Mouse (Mus musculus) forebrain, embryonic 16.5 days (tissue): ENCODE results near the gene Odc1. TPM values are rescaled to one million over a fixed set of nuclear protein-coding genes. Genes with fewer than 3 reads are reported as not detected.
A peak's percentile ranks its signal among the peaks of the same experiment; 100 is the strongest.

Source experiments
- ATAC-seq: fragments of 200-750 bp; cut with Nextera tagmentation; 2 replicates; pipeline ENCODE4 v1.8.0; 2017; ENCODE audit warnings: mild to moderate bottlenecking, moderate library complexity
- H3K27ac ChIP-seq: fragments of 300-500 bp; sonication (generic); 2 replicates; pipeline ENCODE4 v1.5.1; 2014; ENCODE audit warnings: low read length, control low read depth
- H3K27me3 ChIP-seq: fragments of 300-500 bp; sonication (generic); replicated peaks from 2 replicates; pipeline ENCODE4 v1.6.1; 2014; ENCODE audit warnings: low read length; ENCODE audit not compliant: control insufficient read depth, insufficient read depth
- H3K36me3 ChIP-seq: fragments of 300-500 bp; sonication (generic); 2 replicates; pipeline ENCODE4 v1.6.1; 2014; ENCODE audit not compliant: control insufficient read depth, insufficient read depth
- H3K4me1 ChIP-seq: fragments of 300-500 bp; sonication (generic); replicated peaks from 2 replicates; pipeline ENCODE4 v1.6.1; 2014; ENCODE audit warnings: low read length; ENCODE audit not compliant: control insufficient read depth, insufficient read depth
- H3K4me2 ChIP-seq: fragments of 300-500 bp; sonication (generic); 2 replicates; pipeline ENCODE4 v1.6.1; 2014; ENCODE audit warnings: mild to moderate bottlenecking, low read length, control low read depth
- H3K4me3 ChIP-seq: fragments of 300-500 bp; sonication (generic); replicated peaks from 2 replicates; pipeline ENCODE4 v1.5.1; 2014; ENCODE audit warnings: mild to moderate bottlenecking, low read length, control low read depth
- H3K9ac ChIP-seq: fragments of 300-500 bp; sonication (generic); replicated peaks from 2 replicates; pipeline ENCODE4 v1.6.1; 2014; ENCODE audit warnings: low read depth, low read length, control low read depth
- H3K9me3 ChIP-seq: fragments of 300-500 bp; sonication (generic); 2 replicates; pipeline ENCODE4 v1.6.1; 2016; ENCODE audit warnings: low read length; ENCODE audit not compliant: control insufficient read depth
- WGBS: fragments of 180-500 bp; shearing (Covaris S2); extraction: QIAGEN DNeasy Blood & Tissue Kit; methylation state at CpG from one replicate; pipeline ENCODE4 v1.1.7; 2014; 5-methylcytosine and 5-hydroxymethylcytosine counted together
- polyA plus RNA-seq: library from polyadenylated mRNA; unstranded; fragments of >200 nt; fragmentation: Nextera tagmentation; extraction: Ambion mirVana; gene quantifications from 2 replicates; pipeline ENCODE4 v1.2.1, GENCODE M21; 2015

The Odc1 gene
- polyA plus RNA-seq, 1 experiment from 2014 or later: 217 TPM

DNA sequence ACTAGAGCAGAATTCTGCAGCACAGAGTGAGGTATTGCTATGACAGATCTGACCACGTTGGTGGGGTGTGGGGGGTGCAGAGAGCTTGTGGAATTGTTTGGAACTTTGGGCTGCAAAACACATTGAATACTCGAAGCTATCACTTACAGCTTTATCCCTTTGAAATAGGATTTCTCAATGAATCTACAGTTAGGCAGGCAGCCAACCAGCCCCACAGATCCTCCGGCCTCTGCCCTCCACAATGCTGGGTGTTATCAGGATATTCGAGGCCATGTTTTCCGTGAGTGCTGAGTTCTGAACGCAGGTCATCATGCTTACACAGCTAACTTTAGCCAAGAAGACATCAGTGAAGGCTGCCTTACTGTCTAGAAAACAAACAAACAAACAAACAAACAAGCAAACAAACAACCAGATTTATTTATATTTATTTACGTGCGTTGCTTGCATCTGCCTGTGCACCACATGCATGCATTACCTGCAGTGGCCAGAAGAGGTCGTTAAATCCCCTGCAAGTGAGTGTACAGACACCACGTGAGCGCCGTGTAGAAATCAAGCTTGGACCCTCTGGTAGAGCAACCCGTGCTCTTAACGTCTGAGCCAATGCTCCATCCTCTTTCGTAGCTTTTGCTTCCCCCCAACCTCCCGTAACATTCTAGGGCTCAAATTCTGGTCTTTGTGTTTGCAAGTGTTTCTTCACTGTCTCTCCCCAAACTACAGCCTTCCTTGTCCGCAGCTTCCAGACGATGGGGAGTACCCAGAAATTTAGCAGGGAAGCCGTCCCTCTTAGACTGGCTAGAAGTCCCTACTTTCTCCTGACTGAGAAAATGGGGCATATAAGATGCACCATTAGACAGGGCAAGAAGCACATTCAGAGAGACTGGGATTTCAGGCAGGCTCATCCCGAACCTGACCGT is 12.1 kb downstream of the Odc1 start:
- peaks cover 4% of the 10 kb centered on the region for H3K36me3 ChIP-seq
- no peaks in the 10 kb centered on the region for H3K9me3 ChIP-seq
- H3K4me3 ChIP-seq: peak overlapping the region; percentile 15
- H3K4me1 ChIP-seq: peaks cover 28% of the 10 kb centered on the region
- no peaks in the 10 kb centered on the region for H3K27me3 ChIP-seq
- ATAC-seq: peak; percentile 75
- H3K9ac ChIP-seq: peak overlapping the region; percentile 41
- WGBS: 11% methylated on average over 21 of the region's 21 CpGs
- peak overlapping the region; percentile 91 for H3K27ac ChIP-seq
- H3K4me2 ChIP-seq: peak overlapping the region; percentile 47

DNA sequence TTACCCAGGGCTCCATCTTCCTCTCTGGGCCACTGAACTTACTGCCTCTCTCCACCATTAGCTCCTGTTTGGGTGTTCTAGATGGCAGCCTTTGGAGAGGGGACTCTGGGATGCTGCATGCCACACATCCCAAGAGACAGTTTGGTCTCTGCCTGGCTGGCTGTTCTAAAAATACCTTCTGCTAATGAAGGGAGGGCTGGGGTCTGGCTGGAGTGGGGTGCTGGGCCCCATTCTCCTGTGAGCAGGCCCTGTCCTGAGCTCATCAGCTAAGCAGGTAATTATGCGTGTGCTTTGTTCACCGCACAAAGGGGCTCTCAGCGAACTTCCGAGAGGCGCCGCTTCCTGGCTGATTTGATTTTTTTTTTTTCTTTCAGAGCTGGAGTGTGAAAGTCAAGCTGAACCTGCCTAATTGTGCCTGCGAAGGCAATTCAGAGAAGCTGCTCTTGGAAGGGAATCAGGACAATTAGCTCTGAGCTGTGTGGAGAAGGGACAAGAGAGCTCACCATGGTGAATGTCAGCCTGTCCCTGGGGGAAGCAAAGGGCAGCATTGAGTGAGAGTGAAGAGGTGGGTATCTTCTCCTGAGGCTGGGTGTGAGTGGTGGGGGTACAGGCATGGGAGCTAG is 12.9 kb downstream of the Odc1 start:
- 5% methylated on average over 7 of the region's 7 CpGs for WGBS
- peak; percentile 60 for ATAC-seq
- Histone ChIP-seq H3K27ac (peak overlapping the region; percentile 91), H3K9me3 (no peaks in the 10 kb centered on the region), H3K4me3 (no peak overlapping the region; the same call in 1 of the 2 replicates), H3K36me3 (no peaks in the 10 kb centered on the region), H3K27me3 (no peaks in the 10 kb centered on the region), H3K4me2 (peak overlapping the region; percentile 47), H3K9ac (peak overlapping the region; percentile 41), H3K4me1 (peaks cover 28% of the 10 kb centered on the region)

DNA sequence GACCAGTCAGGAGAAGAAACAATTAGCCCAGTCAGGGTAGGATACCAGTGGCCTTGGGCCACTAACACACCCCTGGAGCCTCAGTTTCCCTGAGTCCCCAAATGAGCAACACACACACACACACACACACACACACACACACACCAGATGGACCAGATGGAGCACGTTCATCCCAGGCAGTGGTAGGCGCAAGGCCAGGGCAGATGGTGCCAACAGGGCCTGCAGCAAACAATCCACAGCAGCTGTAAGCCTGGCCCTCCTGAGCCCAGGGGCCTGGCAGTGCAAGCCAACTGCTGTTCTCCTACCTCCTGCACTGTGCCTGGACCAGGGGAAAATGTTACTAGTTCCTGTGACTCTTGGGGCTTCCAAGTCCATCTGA is 13.4 kb downstream of the Odc1 start:
- Histone ChIP-seq H3K9me3 (no peaks in the 10 kb centered on the region), H3K4me1 (peaks cover 28% of the 10 kb centered on the region), H3K36me3 (no peaks in the 10 kb centered on the region), H3K27me3 (no peaks in the 10 kb centered on the region), H3K4me2 (peak overlapping the region; percentile 47; the same call in 1 of the 2 replicates), H3K9ac (no peak overlapping the region; the same call in 1 of the 2 replicates), H3K27ac (peak overlapping the region; percentile 91), H3K4me3 (no peak overlapping the region)
- WGBS: 30% methylated on average over 2 of the region's 2 CpGs
- ATAC-seq: peak; percentile 71

- no peak overlapping the region for H3K4me3 ChIP-seq
- WGBS: 81% methylated on average over 1 of the region's 1 CpGs
- no peak for ATAC-seq
- H3K27me3 ChIP-seq: no peaks in the 10 kb centered on the region
- no peak overlapping the region for H3K27ac ChIP-seq
- no peaks in the 10 kb centered on the region for H3K36me3 ChIP-seq
- H3K9me3 ChIP-seq: no peaks in the 10 kb centered on the region
- H3K9ac ChIP-seq: no peak overlapping the region
- no peak overlapping the region for H3K4me2 ChIP-seq
- H3K4me1 ChIP-seq: peaks cover 9% of the 10 kb centered on the region
Observed at GRCm38 (mm10) chr12:17562396-17562795, 17.8 kb downstream of the Odc1 start.

GRCm38 (mm10) chr12:17565393-17566045 is 20.9 kb downstream of the Odc1 start:
- Histone ChIP-seq H3K36me3 (no peaks in the 10 kb centered on the region), H3K4me1 (no peaks in the 10 kb centered on the region), H3K27me3 (no peaks in the 10 kb centered on the region), H3K9ac (no peak overlapping the region), H3K4me3 (no peak overlapping the region), H3K4me2 (no peak overlapping the region), H3K9me3 (no peaks in the 10 kb centered on the region), H3K27ac (no peak overlapping the region)
- no peak for ATAC-seq
- 93% methylated on average over 3 of the region's 3 CpGs for WGBS

DNA sequence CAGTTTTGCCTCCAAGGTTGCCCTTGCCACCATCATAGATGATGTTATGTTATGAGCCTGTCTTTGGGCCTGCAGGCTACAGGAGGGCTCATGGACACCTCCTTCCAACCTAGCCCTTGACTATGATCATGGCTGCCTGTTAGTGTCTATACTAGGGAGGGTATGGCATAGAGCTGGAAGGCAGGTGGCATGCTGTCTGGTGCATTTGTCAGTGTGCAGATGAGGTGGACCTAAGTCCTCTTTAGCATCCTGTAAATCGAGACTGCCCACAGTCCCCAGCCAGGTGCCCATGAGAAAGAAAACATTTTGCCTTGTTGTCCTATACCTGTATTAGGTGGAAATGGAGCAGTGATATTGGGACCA is 21.4 kb downstream of the Odc1 start:
- H3K27me3 ChIP-seq: no peaks in the 10 kb centered on the region
- no peaks in the 10 kb centered on the region for H3K4me1 ChIP-seq
- H3K9me3 ChIP-seq: no peaks in the 10 kb centered on the region
- WGBS: 95% methylated on average over 1 of the region's 1 CpGs
- H3K36me3 ChIP-seq: no peaks in the 10 kb centered on the region
- ATAC-seq: no peak
- no peak overlapping the region for H3K4me2 ChIP-seq
- no peak overlapping the region for H3K9ac ChIP-seq
- H3K4me3 ChIP-seq: no peak overlapping the region
- no peak overlapping the region for H3K27ac ChIP-seq

GRCm38 (mm10) chr12:17568564-17568963 is 24.0 kb downstream of the Odc1 start:
- H3K36me3 ChIP-seq: no peaks in the 10 kb centered on the region
- WGBS: 88% methylated on average over 10 of the region's 10 CpGs
- H3K27ac ChIP-seq: no peak overlapping the region
- H3K27me3 ChIP-seq: no peaks in the 10 kb centered on the region
- H3K4me2 ChIP-seq: no peak overlapping the region
- H3K9me3 ChIP-seq: no peaks in the 10 kb centered on the region
- no peaks in the 10 kb centered on the region for H3K4me1 ChIP-seq
- no peak overlapping the region for H3K4me3 ChIP-seq
- H3K9ac ChIP-seq: no peak overlapping the region
- no peak for ATAC-seq

- Histone ChIP-seq H3K9ac (no peak overlapping the region), H3K27me3 (no peaks in the 10 kb centered on the region), H3K27ac (no peak overlapping the region), H3K4me1 (peaks cover 9% of the 10 kb centered on the region), H3K9me3 (no peaks in the 10 kb centered on the region), H3K4me3 (no peak overlapping the region), H3K4me2 (no peak overlapping the region), H3K36me3 (no peaks in the 10 kb centered on the region)
- ATAC-seq: no peak
- WGBS: 88% methylated on average over 4 of the region's 4 CpGs
Observed at GRCm38 (mm10) chr12:17574591-17574990, 30.0 kb downstream of the Odc1 start.

DNA sequence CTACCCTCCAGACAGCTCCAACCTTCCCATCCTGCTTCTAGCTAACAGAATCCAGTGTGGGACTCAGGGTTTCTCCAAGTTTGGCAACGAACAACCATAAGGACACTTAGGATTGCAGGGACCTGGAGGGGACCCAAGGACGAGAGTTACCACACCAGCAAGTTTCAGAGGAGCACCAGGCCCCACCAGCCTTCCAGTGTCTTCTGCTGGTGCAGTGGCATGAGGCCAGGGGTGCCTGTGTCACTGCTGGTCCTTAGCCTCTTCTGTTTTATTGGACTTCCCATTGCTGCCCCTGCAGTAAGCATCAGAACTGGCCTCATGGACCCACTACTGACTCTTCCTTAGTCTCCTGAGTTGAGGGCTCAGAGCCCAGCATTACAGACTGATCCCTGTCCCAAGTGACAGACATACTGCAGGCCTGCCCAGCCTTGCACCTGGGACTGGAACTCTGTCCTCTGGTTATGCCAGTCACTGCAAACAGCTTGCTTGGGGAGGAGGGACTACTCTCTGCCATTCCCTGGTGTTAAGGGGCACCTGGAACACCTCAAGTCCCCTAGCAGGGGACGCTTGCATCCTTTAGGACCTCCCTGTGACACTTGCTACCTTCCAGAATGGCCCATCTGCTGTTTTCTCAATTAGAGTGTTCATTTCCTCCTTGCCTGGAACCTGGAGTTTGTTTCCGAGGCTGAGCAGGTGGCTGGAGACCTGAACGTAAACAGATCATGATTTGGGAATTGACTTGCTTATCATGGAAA is 30.7 kb downstream of the Odc1 start:
- no peak overlapping the region for H3K27ac ChIP-seq
- no peak for ATAC-seq
- H3K27me3 ChIP-seq: no peaks in the 10 kb centered on the region
- H3K9ac ChIP-seq: no peak overlapping the region
- H3K9me3 ChIP-seq: no peaks in the 10 kb centered on the region
- H3K4me2 ChIP-seq: no peak overlapping the region
- no peaks in the 10 kb centered on the region for H3K36me3 ChIP-seq
- peaks cover 9% of the 10 kb centered on the region for H3K4me1 ChIP-seq
- H3K4me3 ChIP-seq: no peak overlapping the region
- WGBS: 53% methylated on average over 5 of the region's 5 CpGs
